Mouse (Mus musculus): ENCODE measurements around the gene Pptc7. TPM values are rescaled to one million over a fixed set of nuclear protein-coding genes. Genes with fewer than 3 reads are reported as not detected.
"Not testable (repeated sequence)": the region's sequence is repeated elsewhere in the genome, so short reads cannot be mapped to it uniquely, and the experiment has no call there.

Pptc7 gene
- total RNA-seq, 1 experiment from 2014 or later, result 33.3 TPM

- ATAC-seq (replicated peaks; ENCODE audit: insufficient number of reproducible peaks, low FRiP score, low TSS enrichment, poor library complexity, severe bottlenecking), result peak; percentile 93
Observed at GRCm38 (mm10) chr5:122318100-122318499, 33.9 kb downstream of the Pptc7 start.

GRCm38 (mm10) chr5:122318976-122319375 lies 34.8 kb downstream of the Pptc7 start:
- ATAC-seq (replicated peaks; ENCODE audit: insufficient number of reproducible peaks, low FRiP score, low TSS enrichment, poor library complexity, severe bottlenecking), result not testable (repeated sequence)

DNA sequence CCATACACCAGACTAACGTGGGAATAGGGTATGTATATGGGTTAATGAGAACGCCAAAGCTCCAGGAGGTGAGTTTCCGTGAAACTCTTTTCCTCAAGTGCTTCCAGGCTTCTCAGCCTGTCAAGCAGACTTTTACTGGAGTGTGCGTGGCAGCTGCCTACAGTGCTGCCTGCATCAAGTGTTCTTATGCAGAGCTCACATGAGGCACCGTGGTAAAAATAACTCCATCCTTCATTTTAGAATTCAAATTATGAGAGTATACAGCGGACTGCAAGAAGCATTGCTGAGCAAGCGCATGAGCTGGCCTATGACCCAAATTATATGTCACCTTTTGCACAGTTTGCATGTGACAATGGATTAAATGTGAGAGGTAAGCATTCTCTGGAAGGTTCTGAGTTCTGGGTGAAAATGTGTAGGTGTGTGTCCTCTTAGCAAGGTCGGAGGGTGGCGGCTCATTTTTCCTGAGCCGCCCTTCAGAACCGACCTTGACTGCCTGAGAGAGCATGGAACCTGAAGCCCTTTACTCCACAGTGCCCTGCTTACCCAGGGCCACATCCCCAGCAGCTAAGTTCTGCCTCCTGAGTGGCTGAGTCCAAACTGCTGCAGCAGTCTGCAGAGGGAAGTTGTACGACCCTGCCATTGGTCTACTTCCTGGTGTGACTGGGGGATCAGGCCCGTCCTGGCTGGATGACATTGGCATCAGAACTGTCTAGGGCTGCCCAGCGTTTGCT lies 35.5 kb downstream of the Pptc7 start:
- ATAC-seq (replicated peaks; ENCODE audit: insufficient number of reproducible peaks, low FRiP score, low TSS enrichment, poor library complexity, severe bottlenecking), result no peak

GRCm38 (mm10) chr5:122320205-122320781 lies 36.1 kb downstream of the Pptc7 start:
- ATAC-seq (replicated peaks; ENCODE audit: insufficient number of reproducible peaks, low FRiP score, low TSS enrichment, poor library complexity, severe bottlenecking), result no peak

DNA sequence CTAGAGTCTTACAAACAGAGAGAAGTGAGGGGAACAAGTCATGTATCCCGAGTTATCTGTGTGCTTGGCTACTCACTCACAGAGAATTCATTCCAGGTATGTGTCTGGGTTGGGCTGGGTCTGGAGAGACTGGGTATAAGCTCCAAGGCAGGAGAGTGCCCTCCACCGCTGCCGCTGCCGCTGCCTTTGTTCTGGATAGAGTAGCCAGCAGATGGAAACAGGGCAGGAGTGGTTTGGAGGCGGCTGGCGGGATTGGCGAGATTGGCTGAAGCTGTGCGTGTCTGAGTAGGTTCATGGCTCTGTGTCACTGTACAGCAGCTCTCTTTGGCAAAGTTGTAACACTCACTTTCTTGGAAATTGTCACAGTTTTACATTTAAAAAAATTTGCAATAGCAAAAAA lies 39.4 kb downstream of the Pptc7 start:
- ATAC-seq (replicated peaks; ENCODE audit: insufficient number of reproducible peaks, low FRiP score, low TSS enrichment, poor library complexity, severe bottlenecking), result no peak

DNA sequence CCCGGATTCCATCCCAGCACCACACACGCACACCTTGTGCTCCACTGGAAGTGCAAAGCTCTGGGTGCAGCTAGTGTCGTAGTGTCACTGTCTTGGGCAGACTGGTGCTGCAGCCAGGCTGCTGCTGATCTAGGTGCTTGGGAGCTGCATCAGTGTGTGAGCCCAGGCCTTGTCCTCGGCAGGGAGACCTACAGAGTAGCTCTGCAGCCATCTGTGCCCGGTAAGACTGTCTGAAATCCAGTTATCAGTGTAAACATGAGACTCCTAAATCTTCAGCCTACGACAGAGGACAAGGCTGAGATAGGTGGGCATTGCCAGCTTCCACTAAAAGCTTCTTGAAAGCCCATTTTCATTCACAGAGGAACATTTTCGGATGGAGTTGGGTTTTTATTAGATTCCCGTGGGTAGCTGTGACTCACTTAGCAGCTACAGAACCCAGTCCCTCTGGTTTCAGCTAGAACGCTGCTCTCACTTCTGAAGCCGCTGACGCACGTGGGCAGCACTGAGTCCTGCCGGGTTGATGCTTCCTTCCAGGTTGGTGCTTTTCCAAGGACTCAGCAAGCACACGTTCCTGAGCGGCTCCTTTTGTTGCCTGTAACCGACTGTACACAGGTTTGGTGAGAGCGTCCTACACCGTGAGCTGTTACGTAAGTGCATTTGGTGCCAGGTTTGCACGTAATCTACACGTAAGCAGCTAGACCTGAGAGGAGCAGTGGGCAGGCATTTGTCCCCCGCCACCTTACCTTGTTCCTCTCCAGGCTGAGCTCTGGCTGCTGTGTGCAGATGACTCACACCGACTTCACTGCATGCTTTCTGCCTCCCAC lies 40.7 kb downstream of the Pptc7 start:
- ATAC-seq (replicated peaks; ENCODE audit: insufficient number of reproducible peaks, low FRiP score, low TSS enrichment, poor library complexity, severe bottlenecking), result no peak

DNA sequence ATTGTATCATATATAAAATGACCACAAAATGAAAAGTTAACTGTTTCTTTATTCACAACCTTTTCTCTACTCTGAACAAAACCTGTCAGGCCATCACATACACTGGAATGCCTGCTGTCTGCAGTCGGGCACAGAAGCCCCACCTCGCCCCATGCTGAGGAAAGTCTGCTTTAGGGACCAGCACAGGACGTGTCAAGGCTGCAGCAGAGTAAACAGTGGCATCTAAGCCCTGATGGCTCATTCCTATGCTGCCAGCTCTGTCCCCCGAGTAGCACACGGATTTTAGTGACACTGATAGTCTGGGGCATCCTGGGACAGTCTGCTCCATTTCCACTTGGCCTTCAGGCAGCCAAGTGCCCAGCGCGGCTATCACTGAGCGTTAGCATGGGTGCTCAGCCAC lies 41.3 kb downstream of the Pptc7 start:
- ATAC-seq (replicated peaks; ENCODE audit: insufficient number of reproducible peaks, low FRiP score, low TSS enrichment, poor library complexity, severe bottlenecking), result no peak

- ATAC-seq (replicated peaks; ENCODE audit: insufficient number of reproducible peaks, low FRiP score, low TSS enrichment, poor library complexity, severe bottlenecking), result no peak
Observed at GRCm38 (mm10) chr5:122327283-122327682, 43.1 kb downstream of the Pptc7 start.

GRCm38 (mm10) chr5:122330269-122330668 lies 46.1 kb downstream of the Pptc7 start:
- ATAC-seq (replicated peaks; ENCODE audit: insufficient number of reproducible peaks, low FRiP score, low TSS enrichment, poor library complexity, severe bottlenecking), result no peak

DNA sequence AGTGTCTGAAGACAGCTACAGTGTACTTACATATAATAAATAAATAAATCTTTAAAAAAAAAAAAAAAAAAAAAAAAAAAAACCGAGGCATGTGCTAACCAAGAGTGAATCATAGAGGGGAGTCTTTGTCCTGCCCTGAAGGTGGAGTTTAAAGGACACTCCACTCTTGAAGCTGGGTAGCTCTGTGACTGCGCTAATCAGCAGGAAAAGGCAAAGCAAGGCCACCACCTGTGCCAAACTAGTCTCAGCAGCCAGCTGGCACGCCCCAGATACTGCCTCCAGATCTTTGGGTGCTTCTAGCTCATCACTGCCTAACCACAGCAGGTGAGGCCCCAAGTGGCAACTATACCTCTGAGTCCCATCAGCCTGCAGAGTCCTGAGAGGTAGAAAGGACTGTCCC lies 50.5 kb downstream of the Pptc7 start:
- ATAC-seq (replicated peaks; ENCODE audit: insufficient number of reproducible peaks, low FRiP score, low TSS enrichment, poor library complexity, severe bottlenecking), result no peak

- no peak for ATAC-seq (replicated peaks; ENCODE audit: insufficient number of reproducible peaks, low FRiP score, low TSS enrichment, poor library complexity, severe bottlenecking)
Observed at GRCm38 (mm10) chr5:122336554-122337294, 52.6 kb downstream of the Pptc7 start.

GRCm38 (mm10) chr5:122342874-122343273 lies 58.7 kb downstream of the Pptc7 start:
- ATAC-seq (replicated peaks; ENCODE audit: insufficient number of reproducible peaks, low FRiP score, low TSS enrichment, poor library complexity, severe bottlenecking), result no peak

DNA sequence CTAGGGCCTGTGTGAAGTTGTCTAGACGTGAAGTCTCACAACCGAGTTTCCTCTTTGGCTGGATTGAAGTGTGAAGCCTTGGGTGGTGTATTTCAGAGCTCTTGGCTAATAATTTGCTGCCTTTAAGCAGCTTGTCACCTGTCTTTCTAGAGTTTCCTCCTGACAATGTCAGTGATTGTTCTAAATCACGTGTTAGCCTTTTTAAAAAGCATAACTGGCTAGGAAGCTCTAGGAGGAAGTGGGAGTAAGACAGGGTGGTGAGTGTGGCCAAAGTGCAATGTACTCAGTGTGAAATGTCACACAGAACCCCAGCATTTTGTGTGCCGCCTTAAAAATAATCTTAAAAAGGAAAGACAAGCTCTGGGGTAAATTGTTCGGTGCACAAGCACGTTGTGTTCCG lies 59.6 kb downstream of the Pptc7 start:
- ATAC-seq (replicated peaks; ENCODE audit: insufficient number of reproducible peaks, low FRiP score, low TSS enrichment, poor library complexity, severe bottlenecking), result peak; percentile 90

GRCm38 (mm10) chr5:122344260-122344659 lies 60.1 kb downstream of the Pptc7 start:
- ATAC-seq (replicated peaks; ENCODE audit: insufficient number of reproducible peaks, low FRiP score, low TSS enrichment, poor library complexity, severe bottlenecking), result peak; percentile 58

DNA sequence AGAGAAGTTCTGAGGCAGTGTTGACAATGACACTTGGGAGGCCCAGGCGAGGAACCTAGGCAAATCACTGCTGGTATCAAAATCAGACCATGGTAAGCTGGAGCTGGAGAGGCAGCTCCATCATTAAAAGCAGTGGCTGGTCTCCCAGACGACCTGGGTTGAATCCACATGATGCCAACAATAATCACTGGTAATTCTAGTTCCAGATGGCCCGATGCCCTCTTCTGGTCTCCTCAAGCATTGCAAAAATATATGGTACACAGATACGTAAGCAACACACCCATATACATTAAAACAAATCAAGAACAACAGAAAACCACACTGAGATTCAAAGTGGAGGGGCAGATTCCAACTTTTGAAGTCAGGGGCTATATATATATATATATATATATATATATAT lies 61.6 kb downstream of the Pptc7 start:
- ATAC-seq (replicated peaks; ENCODE audit: insufficient number of reproducible peaks, low FRiP score, low TSS enrichment, poor library complexity, severe bottlenecking), result no peak

- ATAC-seq (replicated peaks; ENCODE audit: insufficient number of reproducible peaks, low FRiP score, low TSS enrichment, poor library complexity, severe bottlenecking), result peak; percentile 98
Observed at GRCm38 (mm10) chr5:122353807-122354491, 69.8 kb downstream of the Pptc7 start, which contains the start of the genes Rad9b and Vps29. TSS of gene Rad9b (minus strand) at chr5:122354233. TSS of gene Vps29 (plus strand) at chr5:122354369.

DNA sequence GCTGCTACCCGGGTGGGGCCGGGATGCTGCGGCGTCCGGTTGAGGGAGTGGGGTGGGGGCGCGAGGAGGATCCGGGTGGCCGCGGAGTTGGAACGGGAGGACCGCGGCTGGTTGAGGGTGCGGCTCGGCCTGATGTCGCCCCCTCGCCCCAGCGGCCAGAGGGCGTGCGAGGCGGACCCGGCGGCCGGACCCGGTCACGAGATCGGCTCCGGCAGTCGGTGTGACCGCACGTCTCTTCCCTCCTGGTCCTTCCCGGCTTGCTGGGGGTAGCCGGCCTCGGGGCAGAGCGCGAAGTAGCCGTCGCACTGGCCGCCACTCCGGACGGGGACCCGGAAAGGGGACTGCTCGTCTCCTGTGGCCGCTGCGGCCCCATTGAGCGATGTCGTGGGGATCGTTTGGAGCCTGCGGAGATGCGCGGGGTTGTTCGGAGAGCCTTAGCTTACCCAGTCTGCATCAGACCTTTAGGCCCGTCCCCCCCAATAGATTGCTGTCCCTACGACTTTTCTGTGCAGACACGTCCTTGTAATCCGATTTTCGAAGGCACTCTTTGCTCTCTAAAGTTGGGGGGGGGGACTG lies 70.4 kb downstream of the Pptc7 start:
- peak; percentile 7; the same call in 1 of the 2 replicates for ATAC-seq (replicated peaks; ENCODE audit: insufficient number of reproducible peaks, low FRiP score, low TSS enrichment, poor library complexity, severe bottlenecking)

DNA sequence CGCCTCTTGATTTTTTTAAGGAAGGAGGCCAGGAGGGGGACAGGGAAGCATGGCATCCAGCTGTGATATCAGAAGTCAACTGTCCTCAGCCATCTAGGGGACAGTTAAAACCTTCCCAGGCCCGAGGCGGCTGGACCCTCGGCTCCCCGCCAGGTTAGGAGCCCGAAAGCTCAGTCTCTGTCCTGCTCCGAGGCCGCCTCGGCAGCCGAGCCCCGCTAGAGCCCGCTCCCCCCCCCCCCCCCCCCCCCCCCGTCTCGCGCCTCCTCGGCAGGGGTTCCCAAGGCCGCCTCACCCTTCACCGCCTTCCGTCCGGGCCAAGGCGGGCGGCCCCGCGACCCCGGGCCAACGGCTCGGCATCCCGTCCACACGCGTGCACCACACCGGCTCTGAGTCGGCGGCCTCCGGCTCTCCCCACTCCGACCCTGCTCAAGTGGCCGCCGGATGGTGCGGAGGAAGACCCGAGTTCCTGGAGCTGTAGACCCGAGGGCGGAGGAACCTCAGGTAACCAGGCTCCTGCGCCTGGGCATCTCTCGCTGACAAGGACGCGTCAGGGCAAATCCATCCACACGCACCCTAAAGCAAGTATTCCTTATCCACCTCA lies 87.5 kb downstream of the Pptc7 start, which contains the start of gene Gpn3:
TSS of gene Gpn3 (plus strand) at position 286 of the 601 bp plus-strand sequence.
- ATAC-seq (replicated peaks; ENCODE audit: insufficient number of reproducible peaks, low FRiP score, low TSS enrichment, poor library complexity, severe bottlenecking), result peak; percentile 43
